Mouse (Mus musculus) gastrocnemius, postnatal 4 days (tissue): Measurements from ENCODE around the gene Kcnip4. TPM values are rescaled to one million over a fixed set of nuclear protein-coding genes. Genes with fewer than 3 reads are reported as not detected.

Source experiments
- DNase-seq, 2 experiments: peaks; one replicate each; pipeline ENCODE4 v3.0.0; 2021 to 2022; ENCODE audit warnings: low spot score in 2 of 2, mixed read lengths in 2 of 2
- total RNA-seq, 2 experiments: library from RNA; stranded (reverse); gene quantifications; 2 replicates each; pipeline ENCODE4 v1.2.3; 2021

Kcnip4 gene
- total RNA-seq, 2 experiments from 2014 or later: 0.65 to 0.74 TPM

- DNase-seq: no peak
Measured at GRCm38 (mm10) chr5:48448888-48449287, 1075.8 kb downstream of the Kcnip4 start.

GRCm38 (mm10) chr5:48430459-48430858 lies 1094.2 kb downstream of the Kcnip4 start:
- DNase-seq: peak in 1 of 2 experiments; percentile 23

- no peak for DNase-seq
Measured at GRCm38 (mm10) chr5:48421957-48422356, 1102.8 kb downstream of the Kcnip4 start.

DNA sequence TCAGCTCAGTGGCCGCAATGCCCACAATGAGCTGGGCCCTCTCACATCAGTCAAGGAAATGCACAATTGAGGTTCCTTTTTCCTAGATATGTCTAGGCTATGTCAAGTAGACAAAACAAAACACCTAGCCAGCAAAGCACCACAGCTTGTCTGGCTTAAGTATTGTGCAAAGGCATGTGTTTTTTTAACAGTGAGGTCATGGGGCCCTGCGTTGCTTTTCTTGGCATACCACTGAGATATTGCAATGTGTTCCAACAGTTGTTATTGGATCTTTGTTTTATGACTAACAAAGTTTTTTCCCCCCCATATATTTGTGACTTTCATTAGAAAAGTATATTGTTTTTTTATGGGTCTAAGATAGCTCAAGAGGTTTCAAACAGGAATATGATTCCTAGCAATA lies 1105.0 kb downstream of the Kcnip4 start:
- DNase-seq: no peak

DNA sequence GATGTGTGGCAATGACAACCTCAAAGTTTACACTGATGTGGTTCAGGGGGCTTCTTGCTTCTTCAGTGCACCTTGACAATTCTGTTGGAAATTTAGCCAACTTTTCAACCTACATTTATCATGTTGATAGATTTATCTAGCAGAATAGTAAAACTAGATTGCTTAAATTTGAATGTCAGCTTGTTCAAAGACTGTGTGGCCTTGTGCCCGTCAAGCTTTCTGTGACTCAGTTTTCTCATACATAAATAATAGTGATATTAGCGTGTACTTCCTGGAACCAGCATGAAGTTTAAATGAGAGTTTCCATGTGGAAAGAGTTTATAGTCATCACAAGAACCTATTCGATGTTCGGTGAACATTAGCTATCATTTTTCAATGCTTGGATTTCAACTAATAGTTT lies 1112.4 kb downstream of the Kcnip4 start:
- DNase-seq: no peak

DNA sequence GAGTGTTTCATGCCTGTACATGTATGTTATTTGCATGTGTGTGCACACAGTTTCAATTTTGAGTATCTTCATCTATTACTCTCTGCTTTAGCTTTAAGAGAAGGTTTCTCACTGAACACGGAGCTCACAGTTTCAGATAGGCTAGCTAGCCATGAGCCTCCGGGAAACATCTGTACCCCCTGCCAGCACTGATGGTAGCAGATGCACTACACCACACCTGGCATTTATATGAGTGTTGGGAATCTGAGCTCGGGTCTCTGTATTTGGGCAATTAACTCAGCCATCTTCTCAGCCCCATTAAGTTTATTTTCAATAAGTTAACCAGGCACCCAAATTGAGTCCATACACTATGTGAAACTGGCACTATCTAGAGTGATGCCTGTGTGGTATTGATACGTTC lies 1113.2 kb downstream of the Kcnip4 start:
- DNase-seq: no peak

DNA sequence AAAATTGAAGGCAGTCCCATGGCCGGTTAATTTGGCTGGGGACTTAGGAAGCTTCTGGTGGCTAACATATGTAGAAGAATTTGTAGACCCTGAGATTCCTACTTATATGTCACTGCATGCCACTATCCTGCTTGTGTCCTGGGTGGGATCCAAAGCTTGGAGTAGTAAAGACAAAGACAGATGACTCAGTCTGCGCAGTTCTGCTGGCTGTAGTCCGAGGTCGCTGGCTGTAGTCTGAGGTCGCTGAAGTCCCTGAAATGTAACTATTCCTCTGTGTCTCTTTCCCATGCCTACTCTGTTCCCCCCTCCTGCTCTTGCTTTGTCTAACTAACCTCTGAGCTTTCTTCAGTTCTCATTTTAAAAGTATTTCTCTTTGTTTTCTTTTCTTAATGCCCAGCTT lies 1114.4 kb downstream of the Kcnip4 start:
- no peak for DNase-seq

- DNase-seq: no peak
Measured at GRCm38 (mm10) chr5:48408276-48408675, 1116.4 kb downstream of the Kcnip4 start.

DNA sequence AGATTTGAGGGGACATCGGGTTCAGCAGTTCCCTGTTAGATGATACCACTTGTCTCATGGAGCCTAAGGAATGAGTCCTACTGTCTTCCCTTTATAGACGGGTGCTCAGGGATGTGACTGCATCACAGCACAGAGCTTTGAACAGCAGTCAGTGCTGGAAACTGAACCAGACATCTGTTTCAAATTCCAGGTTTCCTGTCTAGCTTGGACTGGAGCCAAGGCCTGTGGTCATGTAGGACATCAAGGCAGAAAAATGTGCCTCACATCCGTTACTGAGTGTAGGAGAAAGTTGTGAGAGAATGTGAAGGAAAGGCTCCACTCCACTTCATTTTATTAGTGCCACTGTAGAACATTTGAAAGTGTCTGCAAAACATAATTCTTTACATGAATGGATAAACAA lies 1122.2 kb downstream of the Kcnip4 start:
- peak in 1 of 2 experiments; percentile 19 for DNase-seq

- peak; percentile 74 to 92 for DNase-seq
Measured at GRCm38 (mm10) chr5:48371890-48372766, 1152.6 kb downstream of the Kcnip4 start.

GRCm38 (mm10) chr5:48349309-48349708 lies 1175.4 kb downstream of the Kcnip4 start:
- DNase-seq: no peak

- DNase-seq: no peak
Measured at GRCm38 (mm10) chr5:48345983-48346648, 1178.6 kb downstream of the Kcnip4 start.

DNA sequence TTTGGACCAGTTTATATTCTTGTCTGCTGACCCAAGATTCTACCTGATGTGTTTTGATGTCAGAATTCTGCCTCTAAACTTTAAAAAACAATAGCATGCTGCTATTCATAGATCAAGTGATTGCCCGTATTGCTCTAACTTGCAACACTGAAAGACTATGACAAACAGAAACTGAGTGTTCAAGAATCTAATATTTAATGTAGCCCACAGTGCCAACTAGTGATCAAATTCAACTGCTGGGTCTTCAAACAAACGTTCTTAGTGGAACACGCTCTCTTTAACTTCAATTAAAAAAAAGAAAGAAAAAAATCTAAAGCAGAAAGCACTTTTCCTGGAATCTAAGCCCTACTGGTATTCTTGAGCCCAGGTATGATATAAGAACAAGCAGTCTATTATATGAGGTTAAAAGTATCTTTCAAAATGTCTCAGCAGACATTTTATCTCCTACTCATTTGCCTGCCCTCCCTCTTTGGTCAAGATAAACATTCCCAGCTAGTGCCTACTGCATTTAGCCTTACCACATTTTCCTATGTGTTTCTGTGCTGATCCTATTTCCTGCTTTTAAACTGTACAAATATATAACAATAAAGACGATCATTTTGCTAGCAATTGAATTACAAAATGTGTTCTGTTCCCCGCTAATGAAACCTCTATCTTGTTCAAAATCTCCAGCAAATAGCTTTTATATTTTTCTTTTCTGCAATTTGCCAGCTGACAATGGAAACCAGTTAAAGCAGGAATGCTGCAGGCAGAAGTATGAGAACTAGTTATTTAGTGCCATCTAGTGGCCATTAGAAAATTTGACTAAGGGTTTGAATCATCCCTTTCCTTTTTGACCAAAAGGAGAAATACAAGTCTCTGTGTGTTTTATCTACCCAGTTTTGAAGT lies 1179.4 kb downstream of the Kcnip4 start:
- DNase-seq: no peak

DNA sequence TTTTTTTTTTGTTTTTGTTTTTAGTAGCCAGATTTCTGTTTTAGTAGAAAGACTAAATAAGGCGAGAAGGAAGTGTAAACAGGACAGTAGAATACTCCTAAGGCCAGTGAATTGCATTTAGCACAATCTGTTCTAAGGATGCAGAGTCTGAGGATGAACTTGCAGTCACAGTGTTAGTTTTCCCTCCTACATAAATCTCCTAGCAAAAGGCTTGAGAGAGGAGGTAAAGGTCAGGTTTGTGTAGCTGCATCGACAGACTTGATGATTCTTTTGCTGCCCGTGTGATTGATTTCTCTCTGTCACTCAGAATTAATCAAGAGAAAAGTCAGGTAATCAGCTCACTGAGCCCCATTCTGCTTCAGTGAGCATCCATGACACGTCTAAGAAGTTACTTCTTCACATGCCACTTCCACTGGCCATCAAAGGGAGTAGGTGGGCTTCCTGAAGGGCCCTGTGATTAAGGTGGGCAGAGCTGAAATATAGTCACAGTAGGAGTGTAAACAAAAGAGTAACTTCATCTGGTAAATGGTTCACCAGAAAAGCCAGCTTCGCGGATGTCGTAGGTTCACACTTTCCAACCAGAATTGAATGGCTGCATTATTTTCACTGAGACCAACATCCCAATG lies 1183.8 kb downstream of the Kcnip4 start:
- no peak for DNase-seq
